Mouse (Mus musculus) mouse trophoblast stem cell (cell line): Measurements from ENCODE around the gene Ldlr.
"Not testable (repeated sequence)": the region's sequence is repeated elsewhere in the genome, so short reads cannot be mapped to it uniquely, and the experiment has no call there.

Source experiments
- in situ Hi-C, 2 experiments: fragments of 300-500 bp; cut with MseI, MboI; formaldehyde crosslinking; loops; 2 replicates in 1 of 2; 3 replicates in 1 of 2; pipeline ENCODE4 v1.15.1; 2025

Gene Ldlr

GRCm38 (mm10) chr9:21754516-21755321 is 31.4 kb downstream of the Ldlr start:
- in situ Hi-C loops, result no loop called here

- in situ Hi-C loops, result no loop called here
These were observed 35.6 kb downstream of the Ldlr start for GRCm38 (mm10) chr9:21758576-21759529.

- in situ Hi-C loops, result no loop called here
These were observed 36.4 kb downstream of the Ldlr start for GRCm38 (mm10) chr9:21759718-21760117.

- in situ Hi-C loops, result no loop called here
These were observed 37.1 kb downstream of the Ldlr start, which contains the start of gene Spc24 for GRCm38 (mm10) chr9:21760155-21761088. Gene Spc24 (minus strand): TSS chr9:21760303.

GRCm38 (mm10) chr9:21762135-21762534 is 38.9 kb downstream of the Ldlr start:
- in situ Hi-C loops, result no loop called here

GRCm38 (mm10) chr9:21764084-21764999 is 41.1 kb downstream of the Ldlr start:
- in situ Hi-C loops, result no loop called here

- in situ Hi-C loops, result no loop called here
These were observed 44.6 kb downstream of the Ldlr start for GRCm38 (mm10) chr9:21767896-21768295.

- in situ Hi-C loops, result no loop called here
These were observed 45.5 kb downstream of the Ldlr start for GRCm38 (mm10) chr9:21768511-21769411.

GRCm38 (mm10) chr9:21769558-21770183 is 46.4 kb downstream of the Ldlr start:
- in situ Hi-C loops, result no loop called here

GRCm38 (mm10) chr9:21773396-21773795 is 50.1 kb downstream of the Ldlr start:
- in situ Hi-C loops, result not testable (repeated sequence)

GRCm38 (mm10) chr9:21774353-21774752 is 51.1 kb downstream of the Ldlr start:
- in situ Hi-C loops, result no loop called here

- in situ Hi-C loops, result no loop called here
These were observed 54.4 kb downstream of the Ldlr start for GRCm38 (mm10) chr9:21777726-21778125.

- in situ Hi-C loops, result no loop called here
These were observed 58.6 kb downstream of the Ldlr start for GRCm38 (mm10) chr9:21781657-21782468.

- in situ Hi-C loops, result no loop called here
These were observed 61.4 kb downstream of the Ldlr start for GRCm38 (mm10) chr9:21784517-21785307.

- in situ Hi-C loops, result not testable (repeated sequence)
These were observed 63.0 kb downstream of the Ldlr start for GRCm38 (mm10) chr9:21786309-21786708.

- in situ Hi-C loops, result no loop called here
These were observed 63.6 kb downstream of the Ldlr start for GRCm38 (mm10) chr9:21786906-21787305.

GRCm38 (mm10) chr9:21787654-21788053 is 64.4 kb downstream of the Ldlr start:
- in situ Hi-C loops, result no loop called here
